Mouse (Mus musculus): ENCODE measurements at regions not wholly inside any gene's neighbourhood (a gene's known extent, or its start where the extent isn't known, plus 50 kb on each side); places are given as distances from the start of the nearest gene placed in this dataset.
A peak's percentile ranks its signal among the peaks of the same experiment; 100 is the strongest.

DNA sequence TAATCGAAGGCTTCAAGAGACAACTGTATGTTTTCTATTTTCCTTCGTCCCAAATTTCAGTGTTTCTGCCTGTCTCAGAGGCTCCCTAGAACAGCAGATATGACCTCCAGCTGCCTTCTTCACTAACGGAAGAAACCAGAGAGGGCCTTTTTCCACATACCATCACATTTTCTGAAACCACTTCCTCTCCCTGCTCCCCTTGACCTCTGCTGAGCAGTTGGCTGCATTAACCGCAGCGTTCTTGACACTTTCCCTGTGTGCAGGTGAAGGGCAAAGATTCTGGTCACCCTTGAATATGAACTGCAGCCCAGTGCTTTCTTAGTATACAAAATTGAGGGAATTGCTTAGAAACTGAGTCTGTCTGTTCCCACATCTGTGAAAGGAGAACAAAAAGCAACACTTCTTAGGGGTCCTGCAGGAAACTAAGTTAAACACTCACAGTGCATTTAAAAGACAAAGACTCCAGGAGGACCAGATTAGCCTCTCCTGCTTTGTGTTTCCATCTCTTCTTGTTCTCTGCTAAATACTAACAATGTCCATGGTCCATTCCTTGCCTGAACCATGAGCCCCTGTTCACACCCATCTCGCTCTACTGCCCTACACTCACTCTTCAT lies 98.4 kb downstream of the Akap11 start:
- DNase-seq (ENCODE audit: low read depth): no peak

DNA sequence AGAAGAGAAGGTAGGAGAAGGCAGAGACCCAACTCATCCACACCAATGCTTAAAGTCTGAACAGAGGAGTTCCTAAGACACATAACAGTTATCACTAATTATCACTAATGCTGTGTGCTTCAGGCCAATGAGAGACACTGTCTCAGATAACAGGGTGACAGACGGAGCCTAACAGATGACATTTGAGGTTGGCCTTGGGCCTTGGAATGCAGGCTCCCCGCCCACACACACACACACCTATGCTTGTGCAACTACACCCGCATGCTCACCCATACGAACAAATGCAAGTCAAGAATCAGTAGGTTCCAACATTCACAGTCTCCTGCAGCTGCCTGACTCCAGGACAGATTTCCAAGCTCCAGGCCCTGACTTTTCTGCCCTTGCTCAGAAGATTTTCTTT lies 100.0 kb downstream of the Akap11 start:
- DNase-seq (ENCODE audit: low read depth): no peak

- DNase-seq (ENCODE audit: low read depth): no peak
These were observed 100.6 kb downstream of the Akap11 start for GRCm38 (mm10) chr14:78435982-78436381.

- no peak for DNase-seq (ENCODE audit: low read depth)
These were observed 101.0 kb downstream of the Akap11 start for GRCm38 (mm10) chr14:78435561-78435960.

- no peak for DNase-seq (ENCODE audit: low read depth)
These were observed 101.9 kb downstream of the Akap11 start for GRCm38 (mm10) chr14:78434753-78435152.

DNA sequence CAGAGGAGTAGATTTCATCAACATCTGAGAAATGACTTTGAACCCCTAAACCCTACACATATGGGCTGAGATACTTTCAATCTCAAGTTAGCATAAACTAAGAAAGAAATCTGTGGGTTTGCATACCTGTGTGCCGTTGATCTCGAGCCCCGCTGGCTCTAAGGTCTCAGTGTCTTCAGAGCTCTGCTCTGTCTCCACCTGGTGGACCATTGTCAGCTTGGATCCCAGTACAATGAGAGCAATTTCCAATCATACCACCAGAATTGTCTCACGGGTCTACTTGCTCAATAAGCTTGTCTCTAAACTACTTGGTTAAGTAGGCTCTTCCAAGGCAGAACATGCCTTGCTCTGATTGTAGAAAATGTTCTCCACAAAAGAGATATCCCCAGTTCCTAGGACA lies 102.5 kb downstream of the Akap11 start:
- DNase-seq (ENCODE audit: low read depth): no peak

DNA sequence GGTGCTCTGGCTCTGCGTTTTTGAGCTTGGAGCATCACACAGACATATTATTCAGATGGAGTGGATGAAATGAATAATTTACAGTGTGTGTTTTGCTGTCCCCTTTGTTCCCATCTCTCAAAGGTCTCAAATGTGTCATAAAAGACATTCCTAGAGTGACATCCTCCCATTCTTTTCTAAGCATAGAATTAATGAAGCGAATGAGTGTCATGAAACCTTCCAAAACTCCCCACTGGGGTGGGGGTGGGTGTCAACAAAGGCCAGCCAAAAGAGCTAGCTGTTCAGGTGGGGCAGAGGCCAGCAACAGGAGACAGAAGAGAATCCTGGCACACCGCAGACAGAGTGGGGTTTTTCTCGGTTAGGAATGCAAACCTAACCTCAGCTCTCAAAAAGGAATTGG lies 104.1 kb downstream of the Akap11 start:
- no peak for DNase-seq (ENCODE audit: low read depth)

- no peak for DNase-seq (ENCODE audit: low read depth)
These were observed 104.7 kb downstream of the Akap11 start for GRCm38 (mm10) chr14:78431931-78432330.

DNA sequence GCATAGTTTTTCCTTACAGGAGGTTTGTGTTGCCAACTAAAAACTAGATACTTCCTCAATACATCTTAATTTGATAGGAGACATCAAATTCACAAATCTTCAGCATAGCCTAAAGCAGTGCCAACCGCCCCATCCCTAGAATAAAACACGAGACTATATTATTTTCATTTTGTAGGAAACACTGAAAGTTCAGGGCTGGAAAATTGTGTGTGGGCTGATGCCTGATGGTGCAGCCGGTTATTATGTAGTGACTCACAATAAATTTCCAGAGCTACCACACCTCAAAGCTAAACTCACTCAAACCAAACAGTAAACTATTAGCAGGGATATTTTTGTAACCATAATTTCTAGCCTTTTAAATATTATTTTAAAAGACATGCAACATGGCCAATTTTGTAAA lies 105.2 kb downstream of the Akap11 start:
- no peak for DNase-seq (ENCODE audit: low read depth)

GRCm38 (mm10) chr14:78428233-78429019 lies 108.2 kb downstream of the Akap11 start:
- no peak for DNase-seq (ENCODE audit: low read depth)

DNA sequence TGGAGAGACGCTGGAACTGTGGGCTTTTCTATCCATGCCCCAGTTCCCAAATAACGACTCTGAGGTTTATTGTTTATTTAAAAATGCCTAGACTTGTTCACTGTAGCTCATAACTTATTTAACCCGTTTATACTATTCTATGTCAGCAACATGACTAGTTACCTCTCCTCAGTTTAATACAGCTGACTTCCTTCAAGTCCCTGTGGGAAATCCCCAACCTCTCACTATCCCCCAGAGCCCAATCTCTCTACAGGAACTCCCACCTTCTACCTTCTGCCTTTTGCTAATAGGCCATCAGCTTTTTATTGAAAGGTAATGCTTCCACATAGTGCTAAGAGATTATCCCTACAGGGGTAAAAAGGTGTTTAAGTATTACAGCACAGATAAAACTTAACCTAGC lies 109.5 kb downstream of the Akap11 start:
- no peak for DNase-seq (ENCODE audit: low read depth)

GRCm38 (mm10) chr14:78422601-78423000 lies 114.0 kb downstream of the Akap11 start:
- no peak for DNase-seq (ENCODE audit: low read depth)

DNA sequence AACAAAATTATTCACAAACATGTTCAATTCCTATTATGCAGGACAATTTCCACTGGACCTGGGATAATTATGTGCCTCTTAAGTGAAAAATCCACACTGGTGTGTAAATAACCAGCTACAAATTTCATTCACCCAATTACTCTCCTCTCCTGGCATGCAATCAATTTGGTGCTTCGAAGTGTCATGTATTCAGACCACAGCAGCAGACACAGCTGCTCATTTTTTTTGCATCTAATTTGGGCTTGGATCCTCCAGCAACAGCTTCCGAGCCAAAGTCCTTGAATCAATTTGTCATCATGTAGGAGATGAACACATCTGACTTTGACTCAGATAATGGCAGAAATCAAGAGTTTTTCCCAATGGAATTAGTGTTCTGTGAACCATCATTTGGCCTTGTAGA lies 113.1 kb upstream of the Tnfsf11 start:
- no peak for DNase-seq (ENCODE audit: low read depth)

DNA sequence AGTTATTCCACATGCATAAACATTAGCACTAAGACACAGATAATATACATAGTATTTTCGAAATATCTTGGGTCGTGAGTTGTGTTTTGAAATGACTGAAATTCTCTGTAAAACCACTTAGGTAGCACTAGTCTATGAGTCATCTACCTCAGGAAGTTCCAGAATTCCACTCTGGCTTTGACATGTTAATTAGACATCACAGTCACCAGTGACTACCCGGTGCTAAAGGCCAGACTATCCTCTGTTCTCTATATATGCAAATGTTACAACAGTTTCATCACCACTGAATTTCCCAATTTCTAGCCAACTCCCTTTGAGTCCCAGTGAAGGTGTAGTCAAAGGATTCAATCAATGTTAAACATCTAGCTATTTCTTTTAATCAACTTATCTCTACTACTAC lies 112.3 kb upstream of the Tnfsf11 start:
- no peak for DNase-seq (ENCODE audit: low read depth)

DNA sequence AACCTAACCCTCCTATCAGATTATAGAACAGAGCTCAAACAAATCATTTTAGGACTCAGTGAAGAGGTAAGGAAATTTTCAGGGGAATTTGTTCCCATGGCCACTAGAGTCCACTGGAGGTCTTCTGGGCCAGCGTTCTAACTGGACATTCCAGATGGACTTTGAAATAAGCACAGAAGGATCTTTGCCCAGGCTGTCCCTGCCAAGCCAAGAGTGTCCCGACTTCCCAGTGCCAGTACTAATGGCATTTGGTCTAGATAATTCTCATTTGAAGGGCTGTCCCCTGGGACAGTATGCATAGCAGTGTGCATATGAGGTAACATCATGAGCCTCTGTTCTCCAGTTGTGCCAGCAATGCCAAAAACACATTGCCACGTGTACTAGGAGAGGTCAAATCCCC lies 97.7 kb upstream of the Tnfsf11 start:
- no peak for DNase-seq (ENCODE audit: low read depth)

- peak; percentile 78 for DNase-seq (ENCODE audit: low read depth)
These were observed 90.1 kb upstream of the Tnfsf11 start for GRCm38 (mm10) chr14:78397914-78398313.

DNA sequence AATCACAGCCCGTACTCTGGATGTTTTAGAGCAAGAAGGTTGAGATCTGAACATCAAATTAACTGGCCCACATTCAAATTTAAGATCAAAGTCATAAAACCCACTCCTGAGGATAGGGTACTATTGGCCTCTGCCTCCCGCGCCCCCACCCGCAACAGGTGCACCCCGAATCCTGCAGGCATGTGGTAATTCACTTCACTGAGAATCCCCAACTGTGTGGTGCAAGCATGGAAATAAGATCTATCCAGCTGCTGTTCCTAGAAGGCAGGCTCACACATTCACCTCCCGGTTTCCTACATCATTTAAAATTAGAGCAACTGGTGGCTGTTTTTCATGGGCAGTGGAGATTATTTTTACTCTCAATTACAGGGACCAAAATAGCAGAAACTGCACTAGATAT lies 87.8 kb upstream of the Tnfsf11 start:
- no peak for DNase-seq (ENCODE audit: low read depth)

GRCm38 (mm10) chr14:78387011-78387410 lies 79.2 kb upstream of the Tnfsf11 start:
- DNase-seq (ENCODE audit: low read depth): no peak

- no peak for DNase-seq (ENCODE audit: low read depth)
These were observed 76.5 kb upstream of the Tnfsf11 start for GRCm38 (mm10) chr14:78384370-78384769.

- peak; percentile 65 for DNase-seq (ENCODE audit: low read depth)
These were observed 75.4 kb upstream of the Tnfsf11 start for GRCm38 (mm10) chr14:78383256-78383709.

GRCm38 (mm10) chr14:78380011-78380410 lies 72.2 kb upstream of the Tnfsf11 start:
- no peak for DNase-seq (ENCODE audit: low read depth)

DNA sequence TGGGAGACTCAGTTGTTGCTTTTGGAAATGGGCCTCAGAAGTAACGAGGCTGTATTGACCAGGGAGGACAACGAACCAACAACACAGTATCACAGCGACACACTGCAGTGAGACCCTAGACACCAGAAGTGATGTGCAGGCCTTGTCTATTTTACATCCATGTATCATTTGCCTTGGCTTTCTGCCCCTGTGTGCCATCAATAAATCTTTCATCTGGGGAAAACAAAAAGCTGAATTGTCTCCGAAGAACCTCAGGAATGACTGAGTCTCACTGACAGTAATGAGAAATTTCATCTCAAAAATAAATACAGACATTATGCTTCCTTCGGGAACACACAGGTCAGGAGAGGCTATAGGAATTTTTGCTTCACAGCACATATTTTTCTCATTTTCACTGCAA lies 68.7 kb upstream of the Tnfsf11 start:
- no peak for DNase-seq (ENCODE audit: low read depth)

- DNase-seq (ENCODE audit: low read depth): peak; percentile 46
These were observed 68.1 kb upstream of the Tnfsf11 start for GRCm38 (mm10) chr14:78375746-78376495.

Measured in fibroblast of lung, adult 2 months (primary cell).